Mouse (Mus musculus): ENCODE data around the gene Gm20843.
"Not testable (repeated sequence)": the region's sequence is repeated elsewhere in the genome, so short reads cannot be mapped to it uniquely, and the experiment has no call there.

Gm20843 gene

DNA sequence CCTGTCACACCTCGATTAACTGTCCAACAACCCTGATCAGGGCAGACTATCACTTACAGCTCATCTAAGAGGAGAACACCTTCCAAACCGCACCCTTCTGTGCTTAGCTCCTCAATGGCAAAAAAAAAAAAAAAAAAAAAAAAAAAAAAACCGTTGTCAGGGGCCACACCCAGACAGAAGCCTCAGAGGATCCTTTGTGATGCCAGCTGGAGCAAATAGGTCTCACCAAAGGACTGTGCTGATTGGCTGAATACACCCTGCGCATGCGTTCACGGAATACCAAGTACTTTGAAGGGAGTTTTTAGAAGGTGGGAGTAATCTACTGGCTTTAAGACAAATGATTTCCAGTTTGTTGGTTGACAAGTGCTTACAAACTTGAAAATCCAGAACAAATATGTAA is at the start of gene Gm20843:
Gene Gm20843 (minus strand): TSS at position 101 of the 400 bp plus-strand sequence.
- DNase-seq (ENCODE audit: low read depth, low spot score); H3K27me3 ChIP-seq (ENCODE audit: control insufficient read depth, insufficient read depth, low read length, poor library complexity, severe bottlenecking); H3K36me3 ChIP-seq (ENCODE audit: control insufficient read depth, insufficient read depth, low read length, poor library complexity, severe bottlenecking): not testable (repeated sequence)

Measured in splenic B cell, adult 2 months (primary cell).